Mouse (Mus musculus) neural tube, embryonic 11.5 days (tissue): ENCODE measurements around the gene Smyd2. TPM values are rescaled to one million over a fixed set of nuclear protein-coding genes. Genes with fewer than 3 reads are reported as not detected.

Experiments
- ATAC-seq: fragments of 200-750 bp; cut with Nextera tagmentation; 2 replicates; pipeline ENCODE4 v1.8.0; 2017; ENCODE audit warnings: moderate number of reproducible peaks, mild to moderate bottlenecking, moderate TSS enrichment, moderate library complexity; ENCODE audit not compliant: insufficient read depth, low FRiP score, low TSS enrichment
- DNase-seq: peaks from one replicate; pipeline ENCODE4 v3.0.0-alpha.2; 2015; ENCODE audit warnings: low spot score
- H3K27ac ChIP-seq: fragments of 300-500 bp; sonication (generic); 2 replicates; pipeline ENCODE4 v1.5.1; 2014; ENCODE audit warnings: low read depth, mild to moderate bottlenecking, low read length
- H3K27me3 ChIP-seq: fragments of 300-500 bp; sonication (generic); 2 replicates; pipeline ENCODE4 v1.6.1; 2014; ENCODE audit warnings: mild to moderate bottlenecking, low read length, mixed read lengths; ENCODE audit not compliant: control insufficient read depth, insufficient read depth
- H3K36me3 ChIP-seq: fragments of 300-500 bp; sonication (generic); 2 replicates; pipeline ENCODE4 v1.6.1; 2014; ENCODE audit warnings: mild to moderate bottlenecking, low read length, moderate library complexity, mixed read lengths; ENCODE audit not compliant: control insufficient read depth, insufficient read depth
- H3K4me1 ChIP-seq: fragments of 300-500 bp; sonication (generic); 2 replicates; pipeline ENCODE4 v1.6.1; 2014; ENCODE audit warnings: low read length, mixed read lengths; ENCODE audit not compliant: control insufficient read depth, insufficient read depth
- H3K4me2 ChIP-seq: fragments of 300-500 bp; sonication (generic); 2 replicates; pipeline ENCODE4 v1.6.1; 2014; ENCODE audit warnings: low read depth, mild to moderate bottlenecking, moderate library complexity
- H3K4me3 ChIP-seq: fragments of 300-500 bp; sonication (generic); 2 replicates; pipeline ENCODE4 v1.5.1; 2014; ENCODE audit warnings: low read depth, low read length
- H3K9ac ChIP-seq: fragments of 300-500 bp; sonication (generic); 2 replicates; pipeline ENCODE4 v1.6.1; 2014; ENCODE audit warnings: mild to moderate bottlenecking, low read length
- H3K9me3 ChIP-seq: fragments of 300-500 bp; sonication (generic); 2 replicates; pipeline ENCODE4 v1.6.1; 2016; ENCODE audit warnings: low read length; ENCODE audit not compliant: control insufficient read depth
- WGBS: fragments of 180-500 bp; shearing (Covaris S2); extraction: QIAGEN DNeasy Blood & Tissue Kit; methylation state at CpG from one replicate; pipeline ENCODE4 v1.1.7; 2014; 5-methylcytosine and 5-hydroxymethylcytosine counted together
- polyA plus RNA-seq: library from polyadenylated mRNA; unstranded; fragments of >200 nt; fragmentation: Nextera tagmentation; extraction: Ambion mirVana; gene quantifications from 2 replicates; pipeline ENCODE4 v1.2.1, GENCODE M21; 2014

The Smyd2 gene
- polyA plus RNA-seq, 1 experiment from 2014 or later: 64.1 TPM

- ATAC-seq (no peak), DNase-seq (no peak)
- no peaks in the 10 kb centered on the region for H3K4me1 ChIP-seq
- H3K36me3 ChIP-seq: no peaks in the 10 kb centered on the region
- H3K9me3 ChIP-seq: no peaks in the 10 kb centered on the region
- no peak overlapping the region for H3K27ac ChIP-seq
- H3K27me3 ChIP-seq: no peaks in the 10 kb centered on the region
- no peak overlapping the region for H3K4me3 ChIP-seq
- H3K4me2 ChIP-seq: no peak overlapping the region
- no peak overlapping the region for H3K9ac ChIP-seq
- 91% methylated on average over 5 of the region's 5 CpGs for WGBS
Observed at GRCm38 (mm10) chr1:189852051-189852450, 70.1 kb downstream of the Smyd2 start.

- no peaks in the 10 kb centered on the region for H3K4me1 ChIP-seq
- H3K4me2 ChIP-seq: no peak overlapping the region
- no peak overlapping the region for H3K4me3 ChIP-seq
- H3K9me3 ChIP-seq: no peaks in the 10 kb centered on the region
- no peak overlapping the region for H3K9ac ChIP-seq
- no peaks in the 10 kb centered on the region for H3K27me3 ChIP-seq
- no peaks in the 10 kb centered on the region for H3K36me3 ChIP-seq
- ATAC-seq (no peak), DNase-seq (no peak)
- H3K27ac ChIP-seq: no peak overlapping the region
- whole genome bisulfite sequencing: 82% methylated on average over 11 of the region's 11 CpGs
Observed at GRCm38 (mm10) chr1:189849550-189849949, 72.6 kb downstream of the Smyd2 start.

GRCm38 (mm10) chr1:189846319-189846718 is 75.8 kb downstream of the Smyd2 start:
- no peak for DNase-seq
- no peak overlapping the region for H3K4me2 ChIP-seq
- ATAC-seq: no peak
- H3K36me3 ChIP-seq: no peaks in the 10 kb centered on the region
- no peaks in the 10 kb centered on the region for H3K9me3 ChIP-seq
- H3K27ac ChIP-seq: no peak overlapping the region
- 46% methylated on average over 2 of the region's 2 CpGs for WGBS
- H3K4me1 ChIP-seq: no peaks in the 10 kb centered on the region
- no peak overlapping the region for H3K4me3 ChIP-seq
- H3K27me3 ChIP-seq: no peaks in the 10 kb centered on the region
- H3K9ac ChIP-seq: no peak overlapping the region

GRCm38 (mm10) chr1:189834166-189834565 is 88.0 kb downstream of the Smyd2 start:
- no peaks in the 10 kb centered on the region for H3K27me3 ChIP-seq
- H3K4me2 ChIP-seq: no peak overlapping the region
- no peak overlapping the region for H3K4me3 ChIP-seq
- peaks cover 5% of the 10 kb centered on the region for H3K4me1 ChIP-seq
- no peak overlapping the region for H3K27ac ChIP-seq
- H3K9ac ChIP-seq: no peak overlapping the region
- 46% methylated on average over 13 of the region's 13 CpGs for WGBS
- no peaks in the 10 kb centered on the region for H3K9me3 ChIP-seq
- H3K36me3 ChIP-seq: no peaks in the 10 kb centered on the region
- ATAC-seq: no peak
- no peak for DNase-seq

GRCm38 (mm10) chr1:189833351-189833750 is 88.8 kb downstream of the Smyd2 start:
- DNase-seq: no peak
- Histone ChIP-seq H3K36me3 (no peaks in the 10 kb centered on the region), H3K27ac (no peak overlapping the region), H3K4me3 (no peak overlapping the region), H3K27me3 (no peaks in the 10 kb centered on the region), H3K4me1 (peaks cover 5% of the 10 kb centered on the region), H3K9ac (no peak overlapping the region), H3K9me3 (no peaks in the 10 kb centered on the region), H3K4me2 (no peak overlapping the region)
- 64% methylated on average over 7 of the region's 7 CpGs for WGBS
- no peak for ATAC-seq

- Histone ChIP-seq H3K4me1 (peaks cover 5% of the 10 kb centered on the region), H3K36me3 (no peaks in the 10 kb centered on the region), H3K27ac (no peak overlapping the region), H3K4me3 (no peak overlapping the region), H3K9ac (no peak overlapping the region), H3K4me2 (no peak overlapping the region), H3K9me3 (no peaks in the 10 kb centered on the region), H3K27me3 (no peaks in the 10 kb centered on the region)
- DNase-seq (peak; percentile 26), ATAC-seq (no peak)
- 9% methylated on average over 12 of the region's 12 CpGs for WGBS
Observed at GRCm38 (mm10) chr1:189830797-189831232, 91.3 kb downstream of the Smyd2 start.

Other genes starting within 250 kb of the Smyd2 start
- 90.0 and 93.2 TPM in 2 replicates for gene Cenpf, start 234.3 kb downstream of the Smyd2 start, polyA plus RNA-seq
- 7.5 and 8.4 TPM in 2 replicates for gene Ptpn14, start 194.1 kb downstream of the Smyd2 start, polyA plus RNA-seq
- gene Prox1, start 248.4 kb upstream of the Smyd2 start, polyA plus RNA-seq: 11.6 and 13.9 TPM in 2 replicates